Mouse (Mus musculus): ENCODE measurements at regions not wholly inside any gene's neighbourhood (a gene's known extent, or its start where the extent isn't known, plus 50 kb on each side); places are given as distances from the start of the nearest gene placed in this dataset.

DNA sequence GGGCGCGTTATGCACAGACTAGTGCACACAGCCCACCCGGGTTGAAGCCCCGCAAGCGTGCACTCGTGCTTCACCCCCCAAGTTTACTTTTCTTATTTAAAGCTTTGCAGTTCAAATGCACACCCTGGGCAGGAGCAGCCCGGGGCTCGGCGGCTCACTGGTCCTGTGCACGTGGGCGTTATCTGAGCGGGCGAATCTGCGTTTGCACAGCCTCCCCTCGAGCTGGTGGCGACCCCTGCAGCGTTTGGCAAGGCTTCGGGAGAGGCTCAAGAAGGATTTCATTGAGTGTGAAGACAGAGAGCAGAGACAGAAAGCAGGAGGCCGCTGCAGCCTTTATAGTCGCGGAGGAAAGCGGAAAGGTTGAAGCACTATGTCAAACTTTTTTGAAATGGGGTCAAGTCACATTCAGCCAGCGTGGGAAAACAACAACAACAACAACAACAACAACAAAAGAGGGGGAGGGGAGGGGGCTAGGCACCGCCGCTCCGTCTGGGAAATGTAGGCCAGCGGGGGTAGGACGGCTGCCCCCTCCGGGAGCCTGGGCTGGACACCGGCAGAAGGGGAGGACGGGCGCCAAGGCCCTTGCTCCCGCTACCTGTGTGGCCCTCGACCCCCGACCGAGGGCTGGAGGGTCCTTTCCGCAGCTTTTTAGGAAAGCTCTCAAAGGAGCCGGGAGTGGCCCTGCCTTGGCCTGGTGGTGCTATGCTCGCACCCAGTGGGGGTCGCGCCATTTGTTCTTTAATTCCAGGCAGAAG lies 178.7 kb upstream of the Gdi2 start:
- TF ChIP-seq POLR2A (IDR thresholded peaks at IDR 0.05; ENCODE audit: borderline replicate concordance, control insufficient read depth, low read depth, low read length), result no peak
- TF ChIP-seq CTCF (IDR thresholded peaks at IDR 0.05; ENCODE audit: control insufficient read depth, insufficient read depth, low read length), result no peak

All from bone marrow, adult 2 months (tissue).